Mouse (Mus musculus): ENCODE measurements at regions not wholly inside any gene's neighbourhood (a gene's known extent, or its start where the extent isn't known, plus 50 kb on each side); places are given as distances from the start of the nearest gene placed in this dataset.

- DNase-seq, result no peak
These were observed 122.0 kb downstream of the Olfr1505 start for GRCm38 (mm10) chr19:14035371-14035770.

- DNase-seq, result no peak
These were observed 122.5 kb downstream of the Olfr1505 start for GRCm38 (mm10) chr19:14035785-14036184.

GRCm38 (mm10) chr19:14036750-14037149 lies 123.4 kb downstream of the Olfr1505 start:
- DNase-seq, result no peak

GRCm38 (mm10) chr19:14042753-14043152 lies 129.4 kb downstream of the Olfr1505 start:
- no peak for DNase-seq

- DNase-seq, result peak; percentile 4 to 7
These were observed 132.1 kb downstream of the Olfr1505 start for GRCm38 (mm10) chr19:14045456-14045855.

- peak in 1 of 2 experiments; percentile 1 for DNase-seq
These were observed 138.7 kb downstream of the Olfr1505 start for GRCm38 (mm10) chr19:14052052-14052451.

- DNase-seq, result peak; percentile 23 to 38
These were observed 167.2 kb downstream of the Olfr1505 start for GRCm38 (mm10) chr19:14080538-14080937.

GRCm38 (mm10) chr19:14084726-14085125 lies 171.4 kb downstream of the Olfr1505 start:
- DNase-seq, result no peak

GRCm38 (mm10) chr19:14090106-14090505 lies 176.8 kb downstream of the Olfr1505 start:
- DNase-seq, result no peak

GRCm38 (mm10) chr19:14094191-14094590 lies 180.9 kb downstream of the Olfr1505 start:
- no peak for DNase-seq

- peak; percentile 73 to 74 for DNase-seq
These were observed 182.9 kb downstream of the Olfr1505 start for GRCm38 (mm10) chr19:14096187-14096586.

- DNase-seq, result no peak
These were observed 195.8 kb downstream of the Olfr1505 start for GRCm38 (mm10) chr19:14109091-14109490.

GRCm38 (mm10) chr19:14123348-14124113 lies 210.2 kb downstream of the Olfr1505 start:
- no peak for DNase-seq

GRCm38 (mm10) chr19:14124250-14124827 lies 211.0 kb downstream of the Olfr1505 start:
- DNase-seq, result peak in 1 of 2 experiments; percentile 4

GRCm38 (mm10) chr19:14124986-14125385 lies 211.7 kb downstream of the Olfr1505 start:
- no peak for DNase-seq

GRCm38 (mm10) chr19:14128397-14129209 lies 215.3 kb downstream of the Olfr1505 start:
- no peak for DNase-seq

GRCm38 (mm10) chr19:14161217-14161616 lies 247.9 kb downstream of the Olfr1505 start:
- no peak for DNase-seq

- no peak for DNase-seq
These were observed 249.4 kb downstream of the Olfr1505 start for GRCm38 (mm10) chr19:14162773-14163172.

GRCm38 (mm10) chr19:14165775-14166174 lies 252.4 kb downstream of the Olfr1505 start:
- peak; percentile 2 to 10 for DNase-seq

- DNase-seq, result no peak
These were observed 266.9 kb downstream of the Olfr1505 start for GRCm38 (mm10) chr19:14180244-14180643.

- no peak for DNase-seq
These were observed 267.6 kb downstream of the Olfr1505 start for GRCm38 (mm10) chr19:14180956-14181355.

- no peak for DNase-seq
These were observed 268.5 kb downstream of the Olfr1505 start for GRCm38 (mm10) chr19:14181661-14182415.

- DNase-seq, result no peak
These were observed 278.5 kb downstream of the Olfr1505 start for GRCm38 (mm10) chr19:14191820-14192219.
